Mouse (Mus musculus): Measurements from ENCODE around the gene Slc30a9. TPM values are rescaled to one million over a fixed set of nuclear protein-coding genes. Genes with fewer than 3 reads are reported as not detected.

Gene Slc30a9
- polyA plus RNA-seq, 1 experiment, result 26.2 TPM

- H3K4me1 ChIP-seq (ENCODE audit: control insufficient read depth, insufficient read depth, low read length), result no peaks in the 10 kb centered on the region
- no peak for DNase-seq
- 36% methylated on average over 7 of the region's 7 CpGs for WGBS
- no peak overlapping the region for H3K4me3 ChIP-seq (replicated peaks; ENCODE audit: extremely low read depth, low read depth, low read length)
- TF ChIP-seq CTCF (IDR thresholded peaks at IDR 0.05; ENCODE audit: insufficient read depth, low read length) (no peak), POLR2A (IDR thresholded peaks at IDR 0.05; ENCODE audit: borderline replicate concordance, extremely low read depth, low read depth, low read length) (no peak)
Measured at GRCm38 (mm10) chr5:67404380-67404779, 97.6 kb downstream of the Slc30a9 start.

DNA sequence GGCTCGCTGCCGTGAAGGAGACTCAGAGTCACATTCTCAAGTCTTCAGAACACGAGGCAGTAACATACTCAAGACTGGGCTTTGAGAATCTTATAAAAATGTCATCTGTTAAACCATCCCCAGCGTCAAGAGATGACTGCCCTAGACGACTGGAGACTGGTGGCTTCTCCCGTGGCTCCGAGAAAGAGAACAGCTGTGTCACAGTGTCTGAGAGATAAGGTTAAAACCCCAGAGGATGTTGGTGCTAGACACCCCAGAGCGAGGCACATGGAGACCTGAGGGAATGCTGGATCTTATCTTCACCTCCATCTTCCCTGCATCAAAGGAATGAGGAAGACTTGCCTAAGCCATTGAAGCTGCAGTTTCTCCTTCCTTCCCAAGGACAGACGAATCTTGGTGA lies 98.2 kb downstream of the Slc30a9 start:
- WGBS, result 72% methylated on average over 9 of the region's 9 CpGs
- no peaks in the 10 kb centered on the region for H3K4me1 ChIP-seq (ENCODE audit: control insufficient read depth, insufficient read depth, low read length)
- H3K4me3 ChIP-seq (replicated peaks; ENCODE audit: extremely low read depth, low read depth, low read length), result no peak overlapping the region
- DNase-seq, result no peak
- TF ChIP-seq CTCF (IDR thresholded peaks at IDR 0.05; ENCODE audit: insufficient read depth, low read length) (no peak), POLR2A (IDR thresholded peaks at IDR 0.05; ENCODE audit: borderline replicate concordance, extremely low read depth, low read depth, low read length) (no peak)

Other genes starting within 250 kb of the Slc30a9 start
- gene Phox2b, start 207.7 kb upstream of the Slc30a9 start, polyA plus RNA-seq (2012; rRNA removed), result 0.05 TPM in 2 replicates
- 98.4 and 100 TPM in 2 replicates for gene Tmem33, start 46.4 kb upstream of the Slc30a9 start, polyA plus RNA-seq (2012; rRNA removed)
- 0.66 and 0.97 TPM in 2 replicates for gene Bend4, start 121.4 kb downstream of the Slc30a9 start, polyA plus RNA-seq (2012; rRNA removed)

Data from lung, adult 2 months (tissue).